Mouse (Mus musculus): ENCODE results near the gene Upf2.
"Not testable (repeated sequence)": the region's sequence is repeated elsewhere in the genome, so short reads cannot be mapped to it uniquely, and the experiment has no call there.

The Upf2 gene

DNA sequence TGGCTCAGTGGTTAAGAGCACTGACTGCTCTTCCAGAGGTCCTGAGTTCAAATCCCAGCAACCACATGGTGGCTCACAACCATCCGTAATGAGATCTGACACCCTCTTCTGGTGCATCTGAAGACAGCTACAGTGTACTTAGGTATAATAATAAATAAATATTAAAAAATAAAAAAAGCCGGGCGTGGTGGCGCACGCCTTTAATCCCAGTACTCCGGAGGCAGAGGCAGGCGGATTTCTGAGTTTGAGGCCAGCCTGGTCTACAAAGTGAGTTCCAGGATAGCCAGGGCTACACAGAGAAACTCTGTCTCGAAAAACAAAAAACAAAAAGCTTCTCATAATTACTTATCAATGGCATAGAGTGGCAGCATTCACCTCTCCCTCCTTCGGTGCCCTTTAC is 1.4 kb upstream of the Upf2 start:
- DNase-seq (ENCODE audit: low spot score in 2 of 2) = not testable (repeated sequence)

DNA sequence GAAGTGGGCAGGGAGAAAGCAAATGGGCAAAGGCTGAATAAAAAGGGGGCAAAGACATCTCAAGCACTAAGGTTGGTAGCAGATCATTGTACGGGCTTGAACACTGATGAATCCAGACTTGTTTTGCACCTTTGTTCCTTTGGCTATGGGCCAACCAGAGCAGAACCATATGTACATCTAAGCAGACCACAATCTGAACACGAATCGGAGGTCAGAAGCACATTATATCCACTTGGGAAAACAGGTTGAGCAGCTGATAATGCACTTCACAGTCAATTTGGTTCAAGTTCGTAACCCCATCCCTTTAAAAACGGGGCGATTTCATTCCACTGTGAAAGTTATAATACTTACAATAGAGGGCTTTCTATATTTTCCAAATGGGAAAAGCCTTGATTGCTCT is 964 bp upstream of the Upf2 start:
- DNase-seq (ENCODE audit: low spot score in 2 of 2) = no peak

GRCm38 (mm10) chr2:5951621-5952211 is 447 bp downstream of the Upf2 start:
- DNase-seq (ENCODE audit: low spot score in 2 of 2) = no peak

DNA sequence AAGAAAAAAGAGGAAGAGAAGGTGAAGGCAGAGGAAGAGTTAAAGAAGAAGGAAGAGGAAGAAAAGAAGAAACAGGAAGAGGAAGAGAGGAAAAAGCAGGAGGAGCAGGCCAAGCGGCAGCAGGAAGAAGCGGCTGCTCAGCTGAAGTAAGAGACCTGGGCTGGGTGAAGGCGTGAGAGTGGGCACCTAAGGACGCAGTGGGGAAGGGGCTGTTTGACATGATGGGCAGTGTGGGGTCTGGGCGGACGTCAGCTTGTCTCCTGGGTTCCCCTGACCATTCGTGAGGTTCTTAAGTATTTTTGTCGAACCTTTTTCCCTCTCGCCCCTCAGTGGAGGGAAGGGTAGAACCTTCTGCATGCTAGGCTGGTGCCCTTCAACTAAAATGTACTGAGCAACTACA is 6.4 kb downstream of the Upf2 start:
- no peak for DNase-seq (ENCODE audit: low spot score in 2 of 2)

GRCm38 (mm10) chr2:5962265-5962664 is 11.0 kb downstream of the Upf2 start:
- no peak for DNase-seq (ENCODE audit: low spot score in 2 of 2)

GRCm38 (mm10) chr2:5963729-5964128 is 12.5 kb downstream of the Upf2 start:
- DNase-seq (ENCODE audit: low spot score in 2 of 2) = not testable (repeated sequence)

- no peak for DNase-seq (ENCODE audit: low spot score in 2 of 2)
These were observed 14.7 kb downstream of the Upf2 start for GRCm38 (mm10) chr2:5965972-5966371.

DNA sequence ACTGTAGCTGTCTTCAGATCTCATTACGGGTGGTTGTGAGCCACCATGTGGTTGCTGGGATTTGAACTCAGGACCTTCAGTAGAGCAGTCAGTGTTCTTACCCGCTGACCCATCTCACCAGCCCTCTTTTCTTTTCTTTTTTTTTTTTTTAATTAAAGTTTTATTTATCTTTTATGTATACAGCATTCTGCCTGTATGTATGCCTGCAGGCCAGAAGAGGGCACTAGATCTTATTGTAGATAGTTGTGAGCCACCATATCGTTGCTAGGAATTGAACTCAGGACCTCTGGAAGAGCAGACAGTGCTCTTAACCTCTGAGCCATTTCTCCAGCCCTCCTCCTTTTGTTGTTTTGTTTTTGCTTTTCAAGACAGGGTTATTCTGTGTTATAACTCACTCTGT is 19.4 kb downstream of the Upf2 start:
- DNase-seq (ENCODE audit: low spot score in 2 of 2) = not testable (repeated sequence)

DNA sequence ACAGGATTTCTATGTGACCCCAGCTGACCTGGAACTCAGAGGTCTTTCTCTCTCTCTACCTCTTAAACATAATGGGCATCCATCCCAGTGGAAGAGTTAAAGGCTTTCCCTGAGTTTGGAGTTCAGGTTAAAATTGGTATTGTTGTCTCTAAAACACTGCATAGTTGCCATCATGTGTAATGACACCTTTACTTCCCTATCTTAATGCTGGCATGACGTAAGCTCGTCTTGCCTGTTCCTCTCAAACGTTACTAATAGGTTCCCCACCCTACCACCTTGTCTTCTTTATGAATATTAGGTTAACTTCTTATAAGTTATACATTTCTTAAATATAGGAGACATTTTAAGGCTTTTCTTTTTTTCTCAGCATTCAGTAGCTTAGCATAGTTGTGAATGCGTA is 26.3 kb downstream of the Upf2 start:
- DNase-seq (ENCODE audit: low spot score in 2 of 2) = no peak

DNA sequence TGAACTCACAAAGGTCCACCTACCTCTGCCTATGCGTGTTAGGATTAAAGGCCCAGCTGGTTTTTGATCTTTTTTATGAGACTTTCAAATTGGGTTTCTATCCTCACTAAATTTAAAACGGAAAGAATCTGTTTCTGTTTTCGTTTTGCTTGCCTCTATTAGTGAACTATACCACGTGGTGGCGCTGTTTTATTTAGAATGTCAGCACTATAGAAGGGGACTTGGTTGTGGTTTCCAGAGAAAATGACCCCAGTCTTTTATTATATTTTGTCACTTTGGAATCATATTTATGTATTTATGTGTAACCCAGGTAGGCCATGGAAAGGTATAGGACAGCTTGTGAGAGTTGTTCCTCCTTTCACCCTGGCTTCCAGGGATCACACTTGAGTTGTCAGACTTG is 44.3 kb downstream of the Upf2 start:
- DNase-seq (ENCODE audit: low spot score in 2 of 2) = peak in 1 of 2 experiments; percentile 19

DNA sequence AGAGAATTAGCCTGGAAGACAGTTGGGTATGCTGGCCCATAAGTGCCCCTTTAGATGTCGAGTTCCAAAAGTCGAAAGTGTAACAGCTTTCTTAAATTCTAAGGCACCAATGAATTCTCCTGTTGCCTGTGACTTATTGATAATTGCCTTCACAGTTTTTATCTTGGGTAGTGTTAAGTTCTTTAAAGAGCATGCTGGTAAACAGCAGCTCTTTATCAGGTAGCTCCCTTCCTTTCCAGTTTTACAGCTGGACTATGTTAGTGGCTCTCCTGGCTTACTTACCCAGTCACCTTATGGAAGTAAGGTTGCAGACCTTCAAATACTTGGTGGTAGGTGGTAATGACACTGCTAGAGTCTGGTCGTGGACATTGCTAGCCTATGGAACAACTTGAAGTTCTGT is 52.7 kb downstream of the Upf2 start:
- DNase-seq (ENCODE audit: low spot score in 2 of 2) = no peak

GRCm38 (mm10) chr2:6014532-6014931 is 63.3 kb downstream of the Upf2 start:
- DNase-seq (ENCODE audit: low spot score in 2 of 2) = no peak

GRCm38 (mm10) chr2:6015182-6015581 is 63.9 kb downstream of the Upf2 start:
- not testable (repeated sequence) for DNase-seq (ENCODE audit: low spot score in 2 of 2)

- DNase-seq (ENCODE audit: low spot score in 2 of 2) = no peak
These were observed 69.3 kb downstream of the Upf2 start for GRCm38 (mm10) chr2:6020570-6020969.

DNA sequence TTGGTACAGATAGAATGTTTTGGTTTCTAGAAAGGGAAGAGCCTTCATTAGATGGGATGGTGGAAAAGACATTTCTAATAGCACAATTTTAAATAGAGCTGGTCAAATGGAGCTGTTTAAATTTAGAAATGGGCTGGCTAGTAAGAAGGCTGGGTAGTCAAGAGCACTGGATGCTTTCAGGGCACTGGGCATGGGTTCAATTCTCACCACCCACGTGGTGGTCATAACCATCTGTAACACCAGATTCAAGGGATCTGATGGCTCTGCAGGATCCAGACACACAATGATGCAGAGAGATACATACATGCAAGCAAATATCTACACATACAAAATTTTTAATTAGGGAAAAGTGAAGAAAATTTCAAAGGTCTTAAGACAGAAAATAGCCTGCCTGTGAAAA is 91.4 kb downstream of the Upf2 start:
- no peak for DNase-seq (ENCODE audit: low spot score in 2 of 2)

- no peak for DNase-seq (ENCODE audit: low spot score in 2 of 2)
These were observed 95.5 kb downstream of the Upf2 start for GRCm38 (mm10) chr2:6046796-6047195.

DNA sequence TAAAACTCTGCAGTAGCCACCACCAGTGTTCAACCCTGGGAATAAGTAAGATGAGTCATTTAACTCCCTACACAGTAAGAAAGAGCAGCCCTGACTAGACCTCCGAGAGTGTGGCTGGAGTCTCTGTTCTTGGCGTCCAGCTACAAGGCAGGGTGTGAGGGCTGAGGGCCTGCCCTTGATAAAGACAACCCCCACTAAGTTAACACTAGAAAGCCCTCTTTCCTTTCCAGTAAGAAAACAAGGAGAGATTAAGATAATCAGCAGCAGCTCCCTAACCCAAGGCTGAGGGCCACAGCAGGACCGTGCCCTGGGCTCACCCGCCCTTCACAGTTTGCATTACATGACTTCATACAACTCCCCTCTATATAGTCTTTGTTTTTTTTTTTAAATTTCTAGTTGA is 97.3 kb downstream of the Upf2 start:
- DNase-seq (ENCODE audit: low spot score in 2 of 2) = no peak

GRCm38 (mm10) chr2:6049018-6049417 is 97.7 kb downstream of the Upf2 start:
- no peak for DNase-seq (ENCODE audit: low spot score in 2 of 2)

- no peak for DNase-seq (ENCODE audit: low spot score in 2 of 2)
These were observed 104.2 kb downstream of the Upf2 start for GRCm38 (mm10) chr2:6055466-6055865.

DNA sequence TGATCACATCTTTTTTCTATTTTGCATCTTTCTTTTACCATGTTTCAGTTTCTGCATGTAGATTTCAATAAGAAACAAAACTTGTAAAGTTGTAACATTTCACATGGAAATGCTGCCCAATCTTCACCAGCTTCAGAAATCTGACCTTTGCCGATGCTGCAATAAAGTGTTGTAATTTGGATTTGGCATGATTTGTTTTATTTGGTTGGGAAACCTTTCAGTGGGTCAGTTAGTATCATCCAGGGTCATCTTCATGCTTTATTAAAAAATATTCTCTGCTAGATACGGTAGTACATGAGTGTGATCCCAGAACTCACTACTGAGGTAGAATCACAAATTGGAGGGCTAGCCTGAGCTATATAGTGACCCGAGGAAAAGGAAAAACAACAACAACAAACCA is 105.2 kb downstream of the Upf2 start:
- DNase-seq (ENCODE audit: low spot score in 2 of 2) = no peak

DNA sequence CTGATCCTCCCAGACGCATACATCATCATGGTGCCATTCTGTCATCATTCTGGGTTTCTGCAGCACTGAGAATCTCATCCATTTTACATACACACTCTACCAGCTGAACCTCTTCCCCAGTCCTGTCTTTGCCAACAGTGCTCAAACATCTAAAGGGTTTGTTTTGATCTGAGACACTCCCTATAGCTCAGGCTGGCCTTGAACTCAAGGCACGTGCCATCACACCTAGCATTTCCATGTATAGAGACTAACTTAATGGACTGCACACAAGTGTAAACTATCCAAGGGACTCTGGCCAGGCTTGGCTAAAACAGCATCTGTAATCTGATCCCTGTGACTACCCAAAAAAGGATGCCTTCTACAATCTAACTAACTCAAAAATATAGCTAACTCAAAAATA is 108.0 kb downstream of the Upf2 start:
- DNase-seq (ENCODE audit: low spot score in 2 of 2) = no peak

DNA sequence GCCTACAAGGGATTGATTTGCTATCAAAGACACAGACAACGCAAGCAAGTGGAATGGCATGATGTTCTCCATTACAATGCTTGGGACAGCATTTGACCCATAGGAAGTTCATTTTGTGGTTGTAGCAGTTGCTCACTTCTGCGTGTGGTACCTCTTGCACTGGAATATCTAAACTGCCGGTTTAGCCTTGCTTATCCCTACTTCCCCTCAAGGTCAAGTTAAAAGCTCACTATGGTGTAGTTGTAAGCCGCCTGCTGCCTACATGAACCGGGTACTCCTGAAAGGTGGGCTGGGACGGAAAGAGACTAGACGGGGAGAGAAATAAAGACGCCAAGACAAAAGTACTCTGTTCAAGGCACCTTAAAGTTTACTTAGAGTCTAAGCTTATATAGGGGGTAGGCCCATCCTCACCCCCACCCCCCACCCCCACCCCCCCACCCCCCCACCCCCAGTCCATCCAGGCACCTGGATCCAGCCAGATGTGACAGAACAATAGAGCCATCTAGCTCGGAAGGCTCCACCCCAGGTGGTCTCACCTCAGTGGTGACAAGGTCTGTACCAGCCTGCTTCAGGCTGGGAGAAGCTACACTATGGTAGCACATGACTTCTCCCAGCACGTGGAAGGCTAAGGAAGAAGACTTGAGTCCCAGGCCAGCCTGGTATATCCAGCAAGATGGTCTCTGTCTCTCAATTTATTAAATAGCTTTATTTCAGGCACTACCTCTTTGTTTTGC is 109.0 kb downstream of the Upf2 start:
- no peak for DNase-seq (ENCODE audit: low spot score in 2 of 2)

GRCm38 (mm10) chr2:6067341-6067740 is 116.1 kb downstream of the Upf2 start:
- DNase-seq (ENCODE audit: low spot score in 2 of 2) = no peak

- DNase-seq (ENCODE audit: low spot score in 2 of 2) = no peak
These were observed 119.7 kb downstream of the Upf2 start for GRCm38 (mm10) chr2:6070925-6071324.
